Mouse (Mus musculus): ENCODE data around the gene Atp7a.

Gene Atp7a

DNA sequence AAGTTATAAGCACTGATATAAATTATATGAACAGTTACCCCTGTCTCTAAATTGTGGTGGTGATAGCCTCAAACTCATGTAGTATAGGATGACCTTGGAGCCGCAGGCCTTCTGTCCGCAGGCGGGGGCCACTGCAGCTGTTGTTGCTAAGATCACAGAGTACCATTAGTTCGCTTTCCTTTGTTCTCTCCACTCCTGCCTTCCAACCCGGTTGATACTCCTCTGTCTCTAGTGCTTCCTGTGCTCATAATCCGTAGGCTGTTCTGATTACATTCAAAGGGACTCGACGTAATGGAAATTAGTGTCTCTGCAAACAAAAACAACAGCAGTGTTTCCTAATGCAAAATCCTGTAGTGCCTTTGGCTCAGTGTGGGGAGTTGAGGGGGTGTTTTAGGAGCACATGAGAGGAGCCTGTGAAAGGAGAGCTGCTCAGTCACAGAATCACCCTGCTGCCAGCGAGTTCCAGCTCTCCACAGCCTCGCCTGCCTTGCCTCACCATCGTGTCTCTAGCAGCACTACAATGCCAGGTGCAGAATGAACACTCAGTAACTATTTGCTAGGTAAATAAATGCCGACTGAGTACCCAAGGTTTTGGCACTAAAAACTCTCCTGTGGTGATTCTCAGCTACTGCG, 53.9 kb downstream of the Atp7a start:
- no peak for DNase-seq (ENCODE audit: low read depth)

GRCm38 (mm10) chrX:106082518-106082917, 55.4 kb downstream of the Atp7a start:
- no peak for DNase-seq (ENCODE audit: low read depth)

DNA sequence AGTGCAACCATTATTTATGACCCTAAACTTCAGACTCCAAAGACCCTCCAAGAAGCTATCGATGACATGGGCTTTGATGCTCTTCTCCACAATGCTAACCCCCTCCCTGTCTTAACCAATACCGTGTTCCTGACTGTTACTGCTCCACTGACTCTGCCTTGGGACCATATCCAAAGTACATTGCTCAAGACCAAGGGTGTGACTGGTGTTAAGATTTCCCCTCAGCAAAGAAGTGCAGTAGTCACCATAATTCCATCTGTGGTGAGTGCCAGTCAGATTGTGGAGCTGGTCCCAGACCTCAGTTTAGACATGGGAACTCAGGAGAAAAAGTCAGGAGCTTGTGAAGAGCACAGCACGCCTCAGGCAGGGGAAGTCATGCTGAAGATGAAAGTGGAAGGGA, 58.1 kb downstream of the Atp7a start:
- DNase-seq (ENCODE audit: low read depth): no peak

DNA sequence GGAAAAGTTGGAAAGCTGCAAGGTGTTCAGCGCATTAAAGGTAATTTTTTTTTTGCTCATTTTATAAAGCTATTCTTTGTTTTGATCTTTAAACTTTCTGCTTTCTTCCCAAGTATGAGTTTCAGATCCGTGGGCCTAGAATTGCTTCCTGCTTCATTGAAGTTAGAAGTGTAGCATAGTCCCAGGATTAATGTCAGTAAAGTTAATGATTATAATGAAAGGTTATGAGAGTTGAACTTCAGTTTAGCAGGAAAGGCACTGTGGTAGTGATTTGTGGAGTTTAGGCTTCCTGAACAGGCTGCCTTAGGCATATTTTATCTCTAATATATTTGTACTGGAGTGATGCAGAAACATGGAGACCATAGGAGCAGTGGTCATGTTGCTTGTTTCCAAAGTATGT, 58.5 kb downstream of the Atp7a start:
- no peak for DNase-seq (ENCODE audit: low read depth)

DNA sequence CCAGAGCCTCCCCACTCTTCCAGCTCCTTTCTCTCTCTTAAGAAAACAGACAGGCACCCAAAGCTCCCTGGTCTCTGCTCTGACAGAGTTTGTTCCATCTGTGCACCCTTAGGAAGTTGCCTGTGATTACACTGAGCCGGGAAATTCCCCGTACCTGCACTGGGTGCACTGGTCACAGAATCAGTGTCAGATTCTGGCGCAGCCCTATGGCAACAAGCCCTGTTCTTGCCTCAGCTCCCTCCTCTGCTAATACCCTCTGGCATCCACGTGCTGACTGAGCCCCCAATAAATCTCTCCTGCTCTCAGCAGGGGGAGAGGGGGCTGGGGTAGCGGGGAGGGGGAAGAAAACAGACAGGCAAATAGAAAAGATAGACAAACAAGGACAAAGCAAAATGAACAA, 65.9 kb downstream of the Atp7a start:
- no peak for DNase-seq (ENCODE audit: low read depth)

DNA sequence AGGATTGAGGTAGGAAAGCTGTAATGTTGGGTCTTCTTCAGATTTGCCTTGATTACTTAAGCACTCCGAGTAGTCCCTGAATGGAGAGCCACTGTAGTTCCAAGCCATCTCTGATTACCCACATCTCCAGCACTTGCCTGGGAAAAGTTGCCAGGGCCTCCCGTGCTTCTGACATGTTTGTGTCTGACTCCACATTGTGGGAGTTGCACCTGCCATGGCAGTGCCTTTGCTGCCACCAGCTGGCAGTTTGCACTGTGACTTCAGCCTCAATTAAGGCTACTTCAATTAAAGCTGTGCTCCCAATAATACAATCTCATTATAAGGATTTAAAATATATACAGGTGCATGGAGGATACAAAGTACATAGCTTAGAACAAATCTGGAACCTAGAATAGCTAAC, 78.4 kb downstream of the Atp7a start:
- no peak for DNase-seq (ENCODE audit: low read depth)

- no peak for DNase-seq (ENCODE audit: low read depth)
Measured at GRCm38 (mm10) chrX:106113881-106114280, 86.8 kb downstream of the Atp7a start.

GRCm38 (mm10) chrX:106114674-106115073, 87.6 kb downstream of the Atp7a start:
- no peak for DNase-seq (ENCODE audit: low read depth)

DNA sequence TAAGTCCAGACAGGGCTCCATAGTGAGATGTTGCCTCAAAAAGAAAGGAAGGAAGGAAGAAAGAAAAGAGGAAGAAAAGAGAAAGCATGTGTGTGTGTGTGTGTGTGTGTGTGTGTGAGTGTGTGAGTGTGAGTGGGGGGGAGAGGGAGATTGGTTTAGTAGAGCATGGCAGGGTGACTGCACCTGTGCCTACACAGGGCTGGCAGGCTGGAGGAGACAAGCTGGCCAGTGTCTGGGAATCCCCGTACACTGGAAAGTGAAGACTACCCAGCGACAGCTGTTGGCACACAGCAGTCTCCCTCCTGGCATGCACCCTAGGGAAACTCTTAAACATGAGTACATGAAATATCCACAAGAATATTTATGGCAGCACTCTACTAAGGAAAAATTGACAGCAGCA, 95.7 kb downstream of the Atp7a start:
- DNase-seq (ENCODE audit: low read depth): no peak

DNA sequence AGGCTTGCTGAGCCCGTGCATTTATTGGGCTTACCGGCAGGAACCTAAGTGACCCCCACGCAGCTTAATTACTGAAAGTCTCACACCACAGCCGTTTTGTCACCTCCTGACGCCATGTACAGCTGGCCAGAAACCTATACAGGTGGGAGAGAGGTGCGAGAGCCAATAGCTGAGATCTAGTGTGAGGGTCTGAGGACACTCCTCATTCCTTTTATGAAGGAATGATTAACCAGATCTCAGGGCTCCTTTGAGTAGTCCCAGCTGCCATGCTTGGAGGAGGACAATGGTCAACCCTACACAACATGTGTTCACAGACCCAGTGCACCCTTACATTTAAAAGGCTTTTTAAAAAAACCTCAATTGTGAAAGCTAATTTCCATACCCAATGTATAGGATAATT, 101.2 kb downstream of the Atp7a start:
- DNase-seq (ENCODE audit: low read depth): no peak

DNA sequence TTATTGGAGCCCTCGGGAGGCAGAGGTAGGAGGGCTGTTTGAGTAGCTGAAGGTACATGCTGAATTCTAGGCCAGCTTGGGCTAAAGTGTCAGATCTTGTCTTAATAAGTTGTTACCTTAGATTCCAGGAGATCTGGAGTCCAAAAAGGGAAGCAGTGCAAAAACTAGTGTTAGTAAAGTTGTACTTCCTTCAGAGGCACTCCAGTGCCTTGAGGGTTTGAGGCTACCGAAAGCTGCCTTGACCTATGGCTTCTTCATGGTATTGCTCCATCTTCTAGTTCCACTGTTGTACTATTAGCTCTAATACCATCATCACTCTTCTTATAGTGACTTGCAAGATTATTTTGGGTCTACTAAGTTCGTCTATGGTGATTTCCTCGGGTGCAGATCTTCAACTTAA, 102.8 kb downstream of the Atp7a start:
- no peak for DNase-seq (ENCODE audit: low read depth)

GRCm38 (mm10) chrX:106134916-106135315, 107.8 kb downstream of the Atp7a start:
- no peak for DNase-seq (ENCODE audit: low read depth)

DNA sequence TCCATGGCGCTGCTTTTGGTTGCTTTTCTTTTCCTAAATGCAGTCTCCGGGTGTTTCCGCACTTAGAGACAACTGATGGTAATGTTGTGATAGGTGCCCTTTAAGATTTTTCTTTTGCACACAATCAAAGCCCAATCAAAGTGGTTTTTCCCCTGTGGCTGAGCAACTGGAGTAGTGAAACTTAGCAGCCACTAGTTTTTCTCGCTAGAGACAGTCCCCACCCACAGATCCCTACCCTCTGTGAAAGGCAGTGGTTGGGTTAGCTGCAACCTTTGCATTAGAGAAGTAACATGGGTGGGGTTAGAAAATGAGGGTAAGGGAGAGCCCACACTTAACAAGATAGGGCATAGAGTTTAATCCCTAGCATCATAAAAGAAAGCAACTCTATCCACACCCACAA, 108.4 kb downstream of the Atp7a start:
- no peak for DNase-seq (ENCODE audit: low read depth)

GRCm38 (mm10) chrX:106135916-106136575, 109.0 kb downstream of the Atp7a start:
- no peak for DNase-seq (ENCODE audit: low read depth)

DNA sequence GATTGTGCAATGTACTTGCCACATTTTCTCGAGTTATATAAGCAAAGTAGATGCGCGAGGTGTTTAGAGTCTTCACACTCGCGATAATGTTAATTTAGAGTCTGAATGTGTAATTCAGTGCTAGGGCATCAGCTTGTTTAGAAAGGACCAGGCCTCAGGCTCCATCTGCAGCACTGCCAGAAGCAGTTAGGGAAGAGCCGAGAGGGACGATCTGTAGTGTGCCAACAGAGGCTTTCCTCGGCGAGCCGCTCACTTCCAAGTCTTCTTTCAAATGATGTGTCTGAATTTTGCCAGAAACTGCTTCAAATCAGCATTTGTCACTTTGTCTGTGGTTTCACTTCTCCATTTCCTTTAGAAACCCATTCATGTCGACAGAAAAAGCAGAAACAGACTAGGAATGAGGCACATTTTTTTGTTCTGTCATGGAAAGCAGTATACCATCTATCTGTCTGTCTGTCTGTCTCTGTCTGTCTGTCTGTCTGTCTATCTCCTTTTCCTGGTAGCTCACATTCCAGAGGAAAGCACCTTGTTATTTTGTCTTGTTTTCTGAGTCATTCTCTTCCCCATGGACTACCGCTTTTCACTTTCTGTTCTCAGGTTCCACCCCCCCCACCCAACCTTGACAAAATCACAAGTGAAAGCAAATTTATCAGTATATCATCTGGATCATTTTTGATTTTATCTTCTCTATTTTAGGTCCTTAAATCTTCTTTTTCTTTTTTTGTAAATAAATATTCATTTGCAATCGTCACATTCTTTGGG, 112.4 kb downstream of the Atp7a start:
- no peak for DNase-seq (ENCODE audit: low read depth)

GRCm38 (mm10) chrX:106142936-106143335, 115.9 kb downstream of the Atp7a start, which contains the start of gene Tlr13:
Tlr13 (plus strand) TSS chrX:106143204.
- no peak for DNase-seq (ENCODE audit: low read depth)

DNA sequence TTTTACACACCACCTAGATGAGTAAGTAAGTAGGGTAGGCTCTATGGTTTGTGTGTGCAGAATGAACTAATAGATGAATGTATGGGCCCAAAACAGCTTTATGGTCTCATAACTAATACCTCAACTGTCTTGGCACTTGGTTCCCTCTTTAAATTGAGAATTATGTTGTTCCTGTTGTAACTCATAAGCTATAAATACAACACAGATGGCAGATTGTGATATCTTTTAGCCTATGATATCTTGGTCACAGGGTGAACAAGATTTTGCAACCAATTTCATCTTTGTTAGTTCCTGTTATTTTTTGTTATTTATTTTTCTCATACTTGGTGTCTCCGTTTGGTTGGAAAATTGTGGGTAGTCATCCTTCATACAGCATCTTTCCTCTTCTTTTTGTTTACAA, 121.1 kb downstream of the Atp7a start:
- DNase-seq (ENCODE audit: low read depth): no peak

DNA sequence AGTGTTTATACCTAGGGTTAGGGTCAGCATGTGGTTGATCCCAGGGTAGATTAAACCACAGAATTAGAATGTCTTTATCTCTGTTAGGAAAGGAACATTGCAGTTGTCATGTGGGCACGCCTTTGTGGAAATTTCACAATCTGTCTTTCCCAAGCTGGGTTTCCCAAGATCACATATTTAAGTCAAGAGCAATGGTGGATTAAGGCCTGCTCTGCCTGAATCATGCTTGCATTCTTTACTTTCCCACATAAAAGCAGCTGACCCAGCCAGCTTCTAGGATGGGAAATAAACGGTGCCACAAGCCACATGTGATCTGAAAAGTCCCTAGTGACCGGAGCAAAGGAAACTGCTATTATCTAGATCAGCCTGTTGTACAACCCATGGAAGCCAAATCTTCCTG, 122.4 kb downstream of the Atp7a start:
- no peak for DNase-seq (ENCODE audit: low read depth)

- DNase-seq (ENCODE audit: low read depth): no peak
Measured at GRCm38 (mm10) chrX:106154180-106154586, 127.1 kb downstream of the Atp7a start.

GRCm38 (mm10) chrX:106155892-106156291, 128.8 kb downstream of the Atp7a start:
- DNase-seq (ENCODE audit: low read depth): no peak

DNA sequence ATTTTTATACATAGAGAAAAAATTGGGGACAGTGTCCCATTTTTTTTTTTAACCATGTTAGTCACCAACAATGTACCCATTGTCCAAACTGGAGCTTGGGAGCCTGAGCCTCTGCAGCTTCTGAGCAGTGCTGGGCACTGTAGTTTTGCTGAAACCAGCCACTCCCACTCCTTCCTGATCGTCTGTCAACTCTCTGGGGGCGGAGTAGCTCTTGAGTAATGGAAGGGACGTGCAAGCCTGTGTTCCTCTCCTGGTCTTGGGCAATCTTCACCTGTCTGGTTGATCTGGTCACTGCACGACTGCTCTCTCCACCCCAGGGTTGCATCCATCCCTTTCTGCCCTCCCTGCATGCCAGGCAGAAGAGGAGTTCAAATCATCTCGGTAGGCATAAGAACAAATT, 136.9 kb downstream of the Atp7a start:
- no peak for DNase-seq (ENCODE audit: low read depth)

- DNase-seq (ENCODE audit: low read depth): no peak
Measured at GRCm38 (mm10) chrX:106164555-106164954, 137.5 kb downstream of the Atp7a start.

- DNase-seq (ENCODE audit: low read depth): no peak
Measured at GRCm38 (mm10) chrX:106165089-106165488, 138.0 kb downstream of the Atp7a start.
